Mouse (Mus musculus): Measurements from ENCODE around the gene Arid1b.

Gene Arid1b

GRCm38 (mm10) chr17:5295086-5295947, 301.2 kb downstream of the Arid1b start:
- no peak for DNase-seq (ENCODE audit: extremely low read depth, insufficient read length, low spot score)

- no peak for DNase-seq (ENCODE audit: extremely low read depth, insufficient read length, low spot score)
Measured at GRCm38 (mm10) chr17:5295948-5296262, 301.8 kb downstream of the Arid1b start.

GRCm38 (mm10) chr17:5297491-5297890, 303.4 kb downstream of the Arid1b start:
- DNase-seq (ENCODE audit: extremely low read depth, insufficient read length, low spot score): no peak

- no peak for DNase-seq (ENCODE audit: extremely low read depth, insufficient read length, low spot score)
Measured at GRCm38 (mm10) chr17:5297984-5298383, 303.9 kb downstream of the Arid1b start.

GRCm38 (mm10) chr17:5298891-5299559, 304.9 kb downstream of the Arid1b start:
- DNase-seq (ENCODE audit: extremely low read depth, insufficient read length, low spot score): no peak

GRCm38 (mm10) chr17:5302971-5303746, 309.0 kb downstream of the Arid1b start:
- DNase-seq (ENCODE audit: extremely low read depth, insufficient read length, low spot score): no peak

- DNase-seq (ENCODE audit: extremely low read depth, insufficient read length, low spot score): no peak
Measured at GRCm38 (mm10) chr17:5305783-5306477, 311.8 kb downstream of the Arid1b start.

GRCm38 (mm10) chr17:5309930-5310329, 315.8 kb downstream of the Arid1b start:
- DNase-seq (ENCODE audit: extremely low read depth, insufficient read length, low spot score): no peak

GRCm38 (mm10) chr17:5310425-5310888, 316.3 kb downstream of the Arid1b start:
- no peak for DNase-seq (ENCODE audit: extremely low read depth, insufficient read length, low spot score)

GRCm38 (mm10) chr17:5311062-5311461, 316.9 kb downstream of the Arid1b start:
- DNase-seq (ENCODE audit: extremely low read depth, insufficient read length, low spot score): no peak

- DNase-seq (ENCODE audit: extremely low read depth, insufficient read length, low spot score): no peak
Measured at GRCm38 (mm10) chr17:5312307-5312706, 318.2 kb downstream of the Arid1b start.

- no peak for DNase-seq (ENCODE audit: extremely low read depth, insufficient read length, low spot score)
Measured at GRCm38 (mm10) chr17:5314735-5315134, 320.6 kb downstream of the Arid1b start.

GRCm38 (mm10) chr17:5316489-5316888, 322.4 kb downstream of the Arid1b start:
- DNase-seq (ENCODE audit: extremely low read depth, insufficient read length, low spot score): no peak

GRCm38 (mm10) chr17:5321589-5322225, 327.6 kb downstream of the Arid1b start:
- no peak for DNase-seq (ENCODE audit: extremely low read depth, insufficient read length, low spot score)

GRCm38 (mm10) chr17:5322594-5322993, 328.5 kb downstream of the Arid1b start:
- DNase-seq (ENCODE audit: extremely low read depth, insufficient read length, low spot score): no peak

- no peak for DNase-seq (ENCODE audit: extremely low read depth, insufficient read length, low spot score)
Measured at GRCm38 (mm10) chr17:5323746-5324145, 329.6 kb downstream of the Arid1b start.

- no peak for DNase-seq (ENCODE audit: extremely low read depth, insufficient read length, low spot score)
Measured at GRCm38 (mm10) chr17:5324236-5324876, 330.2 kb downstream of the Arid1b start.

- no peak for DNase-seq (ENCODE audit: extremely low read depth, insufficient read length, low spot score)
Measured at GRCm38 (mm10) chr17:5326689-5327088, 332.6 kb downstream of the Arid1b start.

- DNase-seq (ENCODE audit: extremely low read depth, insufficient read length, low spot score): no peak
Measured at GRCm38 (mm10) chr17:5327480-5328180, 333.5 kb downstream of the Arid1b start.
